Mouse (Mus musculus) MEL (cell line): ENCODE measurements around the gene Spag16. TPM values are rescaled to one million over a fixed set of nuclear protein-coding genes. Genes with fewer than 3 reads are reported as not detected.

Experiments
- DNase-seq: peaks from one replicate; pipeline ENCODE4 v3.0.0; 2011; ENCODE audit warnings: low read depth, low spot score
- H3K27ac ChIP-seq: 2 replicates; pipeline ENCODE4 v1.5.1; 2012; ENCODE audit warnings: low read depth, mild to moderate bottlenecking, control low read depth, low read length, moderate library complexity; ENCODE audit not compliant: control insufficient read depth
- H3K27me3 ChIP-seq, 2 experiments: fragments of 150-350 bp in 1 of 2; sonication (generic) in 1 of 2; 2 replicates each; pipeline ENCODE4 v1.6.1; 2012; ENCODE audit warnings: low read length in 2 of 2, mild to moderate bottlenecking in 2 of 2, improper control_type of control experiment in 1 of 2, moderate library complexity in 1 of 2; ENCODE audit not compliant: insufficient read depth in 2 of 2, control insufficient read depth in 1 of 2
- H3K36me3 ChIP-seq, 2 experiments: 2 replicates each; pipeline ENCODE4 v1.6.1; 2012 to 2014; ENCODE audit warnings: low read length in 2 of 2, improper control_type of control experiment in 1 of 2, inconsistent platforms in 1 of 2, mild to moderate bottlenecking in 1 of 2; ENCODE audit not compliant: insufficient read depth in 2 of 2, control insufficient read depth in 1 of 2
- H3K4me1 ChIP-seq, 2 experiments: fragments of 150-350 bp in 1 of 2; sonication (generic) in 1 of 2; 2 replicates each; pipeline ENCODE4 v1.6.1; 2012; ENCODE audit warnings: low read length in 2 of 2, improper control_type of control experiment in 1 of 2, mild to moderate bottlenecking in 1 of 2; ENCODE audit not compliant: insufficient read depth in 2 of 2, control insufficient read depth in 1 of 2
- H3K4me3 ChIP-seq, 2 experiments: fragments of 150-350 bp in 1 of 2; sonication (generic) in 1 of 2; 2 replicates each; pipeline ENCODE4 v1.5.1; 2012; ENCODE audit warnings: low read depth in 2 of 2, low read length in 2 of 2, mild to moderate bottlenecking in 2 of 2, moderate library complexity in 2 of 2, control low read depth in 1 of 2, improper control_type of control experiment in 1 of 2; ENCODE audit not compliant: control insufficient read depth in 1 of 2, insufficient read depth in 1 of 2
- H3K79me2 ChIP-seq: 2 replicates; pipeline ENCODE4 v1.6.1; 2012; ENCODE audit warnings: mild to moderate bottlenecking, low read length, moderate library complexity; ENCODE audit not compliant: control insufficient read depth, poor library complexity, insufficient read depth
- H3K9ac ChIP-seq: 2 replicates; pipeline ENCODE4 v1.6.1; 2012; ENCODE audit warnings: low read depth, mild to moderate bottlenecking, control low read depth, low read length, moderate library complexity; ENCODE audit not compliant: control insufficient read depth, poor library complexity, severe bottlenecking
- H3K9me3 ChIP-seq: fragments of 150-350 bp; sonication (generic); replicated peaks from 2 replicates; pipeline ENCODE4 v1.6.1; 2012; ENCODE audit warnings: mild to moderate bottlenecking, low read length, improper control_type of control experiment, moderate library complexity; ENCODE audit not compliant: insufficient read depth
- CHD2 ChIP-seq: IDR thresholded peaks from 2 replicates; pipeline ENCODE4 v1.6.1; 2011; ENCODE audit warnings: low read length, improper control_type of control experiment
- E2F4 ChIP-seq: IDR thresholded peaks from 2 replicates; pipeline ENCODE4 v1.6.1; 2011; ENCODE audit warnings: low read depth, low read length, improper control_type of control experiment, borderline replicate concordance
- EP300 ChIP-seq, 2 experiments: IDR thresholded peaks; 2 replicates each; pipeline ENCODE4 v1.6.1; 2011; ENCODE audit warnings: improper control_type of control experiment in 2 of 2, low read length in 2 of 2, low read depth in 1 of 2, mild to moderate bottlenecking in 1 of 2
- ETS1 ChIP-seq: IDR thresholded peaks from 2 replicates; pipeline ENCODE4 v1.6.1; 2012; ENCODE audit warnings: low read depth, mild to moderate bottlenecking, inconsistent platforms, low read length, improper control_type of control experiment, moderate library complexity
- HCFC1 ChIP-seq: IDR thresholded peaks from 2 replicates; pipeline ENCODE4 v1.6.1; 2012; ENCODE audit warnings: low read depth, mild to moderate bottlenecking, inconsistent platforms, low read length, improper control_type of control experiment, moderate library complexity
- MAFK ChIP-seq: IDR thresholded peaks from 2 replicates; pipeline ENCODE4 v1.6.1; 2011; ENCODE audit warnings: low read depth, mild to moderate bottlenecking, low read length, improper control_type of control experiment, borderline replicate concordance
- MYB ChIP-seq: IDR thresholded peaks from 2 replicates; pipeline ENCODE4 v1.6.1; 2011; ENCODE audit warnings: mild to moderate bottlenecking, low read depth, low read length, improper control_type of control experiment
- POLR2A ChIP-seq, 2 experiments: IDR thresholded peaks; 2 replicates each; pipeline ENCODE4 v1.6.1; 2011 to 2012; ENCODE audit warnings: low read length in 2 of 2, mild to moderate bottlenecking in 2 of 2, control low read depth in 1 of 2, improper control_type of control experiment in 1 of 2, low read depth in 1 of 2, moderate library complexity in 1 of 2; ENCODE audit not compliant: control insufficient read depth in 1 of 2, insufficient read depth in 1 of 2, poor library complexity in 1 of 2
- POLR2AphosphoS5 ChIP-seq: IDR thresholded peaks from 2 replicates; pipeline ENCODE4 v1.6.1; 2012; ENCODE audit warnings: low read depth, borderline replicate concordance, mild to moderate bottlenecking, inconsistent platforms, low read length, moderate library complexity, mixed read lengths
- RCOR1 ChIP-seq: IDR thresholded peaks from 2 replicates; pipeline ENCODE4 v1.6.1; 2012; ENCODE audit warnings: low read depth, mild to moderate bottlenecking, inconsistent platforms, low read length, improper control_type of control experiment
- SMC3 ChIP-seq: IDR thresholded peaks from 2 replicates; pipeline ENCODE4 v1.6.1; 2011; ENCODE audit warnings: low read depth, low read length, improper control_type of control experiment
- TAL1 ChIP-seq: IDR thresholded peaks from 2 replicates; pipeline ENCODE4 v1.6.1; 2012; ENCODE audit warnings: mild to moderate bottlenecking, inconsistent platforms, low read length, moderate library complexity, mixed read lengths
- USF1 ChIP-seq: IDR thresholded peaks from 2 replicates; pipeline ENCODE4 v1.6.1; 2014; ENCODE audit warnings: low read depth, mild to moderate bottlenecking, inconsistent platforms, low read length, improper control_type of control experiment, moderate library complexity
- ZC3H11A ChIP-seq: IDR thresholded peaks from 2 replicates; pipeline ENCODE4 v1.6.1; 2012; ENCODE audit warnings: low read depth, mild to moderate bottlenecking, inconsistent platforms, low read length, improper control_type of control experiment
- ZKSCAN1 ChIP-seq: IDR thresholded peaks from 2 replicates; pipeline ENCODE4 v1.6.1; 2012; ENCODE audit warnings: low read depth, mild to moderate bottlenecking, inconsistent platforms, low read length, improper control_type of control experiment, moderate library complexity
- polyA plus RNA-seq, 2 experiments: library from polyadenylated mRNA; stranded (reverse) in 1 of 2; unstranded in 1 of 2; fragments of >175 nt in 1 of 2; fragments of >200 nt in 1 of 2; gene quantifications; 2 replicates each; pipeline versions ENCODE4 v1.2.1 to v1.2.4; 2012; ENCODE audit warnings: low replicate concordance in 2 of 2, low read depth in 1 of 2; ENCODE audit not compliant: insufficient read length in 2 of 2, insufficient read depth in 1 of 2, missing spikeins in 1 of 2
- total RNA-seq: library from RNA; depleted of rRNA; stranded (reverse); fragments of 300-350 nt; gene quantifications from 2 replicates; pipeline ENCODE4 v1.2.3, GENCODE M21; 2012

Spag16 gene
- total and polyA plus RNA-seq, 3 experiments: not detected

DNA sequence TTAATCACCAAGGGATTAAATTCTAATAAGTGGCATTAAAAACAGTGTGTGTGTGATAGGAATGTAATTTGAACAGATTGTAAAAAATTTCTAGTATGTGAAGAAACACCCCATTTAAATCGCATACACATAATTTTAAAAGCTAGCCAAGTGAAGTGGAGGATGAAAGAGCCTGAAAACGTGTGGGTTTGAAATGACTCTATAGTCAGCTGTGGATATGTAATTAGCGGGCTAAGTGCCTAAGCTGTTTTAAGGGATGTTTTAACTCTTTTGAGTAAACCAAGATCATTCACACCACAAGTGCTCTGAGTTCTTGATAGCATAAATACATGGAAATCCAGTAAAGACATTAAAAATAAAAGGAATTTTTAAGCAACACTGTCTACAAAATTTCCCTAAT is 524.6 kb downstream of the Spag16 start:
- Histone ChIP-seq H3K79me2 (no peaks in the 10 kb centered on the region), H3K27ac (no peak overlapping the region), H3K4me3 (no peak overlapping the region), H3K9me3 (no peaks in the 10 kb centered on the region), H3K27me3 (no peaks in the 10 kb centered on the region), H3K36me3 (no peaks in the 10 kb centered on the region), H3K9ac (no peak overlapping the region), H3K4me1 (no peaks in the 10 kb centered on the region)
- TF ChIP-seq CHD2 (no peak), SMC3 (no peak), POLR2A (IDR thresholded peaks at IDR 0.05; ENCODE audit: control insufficient read depth in 1 of 2, insufficient read depth in 1 of 2, low read depth in 1 of 2, low read length in 2 of 2, poor library complexity in 1 of 2) (no peak), TAL1 (no peak)
- no peak for DNase-seq

DNA sequence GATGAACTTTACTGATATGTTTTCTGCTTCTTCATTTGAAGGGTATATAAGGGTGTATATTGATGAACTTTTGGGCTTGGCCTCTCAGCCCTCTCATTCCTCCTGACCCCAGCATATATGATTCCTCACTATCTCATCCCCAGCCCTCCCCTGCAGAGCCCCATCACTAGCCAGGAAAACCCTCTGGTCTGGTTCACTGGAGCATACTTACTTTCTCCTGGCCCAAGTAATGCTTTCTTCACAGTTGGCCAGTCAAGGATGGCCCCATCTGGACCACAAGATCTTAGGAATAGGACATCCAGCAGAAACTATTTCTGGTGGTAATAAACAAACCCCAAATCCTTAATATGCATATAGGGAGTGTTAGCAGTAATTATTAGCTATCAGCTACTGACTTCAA is 527.2 kb downstream of the Spag16 start:
- no peaks in the 10 kb centered on the region for H3K4me1 ChIP-seq
- no peaks in the 10 kb centered on the region for H3K36me3 ChIP-seq
- DNase-seq: no peak
- no peaks in the 10 kb centered on the region for H3K27me3 ChIP-seq
- no peak overlapping the region for H3K4me3 ChIP-seq
- H3K79me2 ChIP-seq: no peaks in the 10 kb centered on the region
- no peak overlapping the region for H3K27ac ChIP-seq
- TF ChIP-seq MAFK: no peak
- TF ChIP-seq MYB: no peak
- no peak overlapping the region for H3K9ac ChIP-seq
- H3K9me3 ChIP-seq: no peaks in the 10 kb centered on the region

DNA sequence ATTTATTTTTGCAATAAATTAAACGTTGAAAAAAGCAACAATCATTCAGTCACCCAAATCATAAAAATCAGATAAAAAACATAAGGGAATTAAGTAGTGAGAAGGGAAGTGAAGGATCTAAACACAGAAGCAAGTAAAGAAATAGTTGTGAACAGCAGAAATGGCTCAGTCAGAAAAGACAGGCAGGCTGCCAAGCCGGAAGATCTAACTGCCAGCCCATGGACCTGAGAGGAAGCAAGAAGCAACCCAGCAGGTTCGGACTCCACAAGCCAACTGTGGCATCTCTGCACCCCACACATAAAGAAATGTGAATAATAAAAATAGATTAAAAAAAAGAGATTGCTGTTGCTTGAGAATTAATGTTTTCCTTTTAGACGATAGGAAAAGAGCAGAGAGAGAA is 545.0 kb downstream of the Spag16 start:
- Histone ChIP-seq H3K27me3 (no peaks in the 10 kb centered on the region), H3K9me3 (no peaks in the 10 kb centered on the region), H3K79me2 (no peaks in the 10 kb centered on the region), H3K36me3 (no peaks in the 10 kb centered on the region), H3K9ac (no peak overlapping the region), H3K27ac (no peak overlapping the region), H3K4me1 (no peaks in the 10 kb centered on the region), H3K4me3 (no peak overlapping the region)
- no peak for DNase-seq
- no peak for TF ChIP-seq EP300 (IDR thresholded peaks at IDR 0.05; ENCODE audit: low read depth in 1 of 2, low read length in 2 of 2)
- no peak for TF ChIP-seq POLR2AphosphoS5
- TF ChIP-seq CHD2: no peak
- TF ChIP-seq TAL1: no peak
- no peak for TF ChIP-seq HCFC1
- TF ChIP-seq E2F4: no peak
- TF ChIP-seq ETS1: no peak
- TF ChIP-seq ZC3H11A: no peak
- TF ChIP-seq ZKSCAN1: no peak
- no peak for TF ChIP-seq RCOR1
- TF ChIP-seq USF1: no peak
